Mouse (Mus musculus) G1E-ER4 (cell line): ENCODE results near the gene Atxn10. TPM values are rescaled to one million over a fixed set of nuclear protein-coding genes. Genes with fewer than 3 reads are reported as not detected.

Experiments used
- GATA1 ChIP-seq: IDR thresholded peaks from one replicate; pipeline ENCODE4 v1.8.0; 2012; ENCODE audit warnings: low read length, inconsistent platforms
- polyA plus RNA-seq: library from polyadenylated mRNA; stranded (reverse); fragments of >175 nt; gene quantifications from 2 replicates; pipeline ENCODE4 v1.2.3, GENCODE M21; 2012

Gene Atxn10
- polyA plus RNA-seq, 1 experiment = 108 TPM

- no peak for TF ChIP-seq GATA1
These were observed 11.6 kb upstream of the Atxn10 start for GRCm38 (mm10) chr15:85324426-85324825.

GRCm38 (mm10) chr15:85327808-85328207, 8.2 kb upstream of the Atxn10 start:
- TF ChIP-seq GATA1 = no peak

GRCm38 (mm10) chr15:85329096-85329495, 6.9 kb upstream of the Atxn10 start:
- no peak for TF ChIP-seq GATA1

- TF ChIP-seq GATA1 = no peak
These were observed 6.0 kb upstream of the Atxn10 start for GRCm38 (mm10) chr15:85330024-85330423.

GRCm38 (mm10) chr15:85334234-85334633, 1.8 kb upstream of the Atxn10 start:
- no peak for TF ChIP-seq GATA1

GRCm38 (mm10) chr15:85336301-85336991, 401 bp downstream of the Atxn10 start:
- no peak for TF ChIP-seq GATA1

- TF ChIP-seq GATA1 = no peak
These were observed 1.2 kb downstream of the Atxn10 start for GRCm38 (mm10) chr15:85337219-85337618.

GRCm38 (mm10) chr15:85337979-85338378, 1.9 kb downstream of the Atxn10 start:
- no peak for TF ChIP-seq GATA1

GRCm38 (mm10) chr15:85342246-85342645, 6.2 kb downstream of the Atxn10 start:
- TF ChIP-seq GATA1 = no peak

GRCm38 (mm10) chr15:85344673-85345072, 8.6 kb downstream of the Atxn10 start:
- no peak for TF ChIP-seq GATA1

- no peak for TF ChIP-seq GATA1
These were observed 11.1 kb downstream of the Atxn10 start for GRCm38 (mm10) chr15:85347058-85347700.

- TF ChIP-seq GATA1 = no peak
These were observed 14.1 kb downstream of the Atxn10 start for GRCm38 (mm10) chr15:85350144-85350543.

- TF ChIP-seq GATA1 = no peak
These were observed 18.0 kb downstream of the Atxn10 start for GRCm38 (mm10) chr15:85354060-85354459.

- no peak for TF ChIP-seq GATA1
These were observed 20.1 kb downstream of the Atxn10 start for GRCm38 (mm10) chr15:85356112-85356511.

- TF ChIP-seq GATA1 = no peak
These were observed 21.6 kb downstream of the Atxn10 start for GRCm38 (mm10) chr15:85357465-85358225.

GRCm38 (mm10) chr15:85359483-85359882, 23.4 kb downstream of the Atxn10 start:
- TF ChIP-seq GATA1 = no peak
